Mouse (Mus musculus) megakaryocyte, embryonic 14.5 days (primary cell): ENCODE data around the gene Ap1s1. TPM values are rescaled to one million over a fixed set of nuclear protein-coding genes. Genes with fewer than 3 reads are reported as not detected.

Source experiments
- H3K27me3 ChIP-seq: replicated peaks from 2 replicates; pipeline ENCODE3; 2012; ENCODE audit warnings: inconsistent platforms
- H3K36me3 ChIP-seq: replicated peaks from 2 replicates; pipeline ENCODE3; 2012; ENCODE audit warnings: low read length, inconsistent platforms, mixed read lengths
- H3K4me1 ChIP-seq: 2 replicates; pipeline ENCODE4 v1.6.1; 2012; ENCODE audit warnings: inconsistent platforms
- H3K4me3 ChIP-seq: replicated peaks from 2 replicates; pipeline ENCODE3; 2012; ENCODE audit warnings: moderate library complexity, mild to moderate bottlenecking, inconsistent platforms
- H3K9me3 ChIP-seq: 2 replicates; pipeline ENCODE4 v1.6.1; 2012; ENCODE audit warnings: inconsistent platforms
- FLI1 ChIP-seq: IDR thresholded peaks from 2 replicates; pipeline ENCODE4 v1.6.1; 2012; ENCODE audit warnings: low read length, inconsistent platforms, mixed read lengths
- GATA1 ChIP-seq: IDR thresholded peaks from 3 replicates; pipeline ENCODE4 v1.6.1; 2012; ENCODE audit warnings: mixed read lengths, low read length, inconsistent platforms, borderline replicate concordance
- polyA plus RNA-seq: library from polyadenylated mRNA; stranded (reverse); fragments of >175 nt; gene quantifications from 2 replicates; pipeline ENCODE4 v1.2.3, GENCODE M21; 2012; ENCODE audit warnings: low replicate concordance; ENCODE audit not compliant: insufficient read depth

Gene Ap1s1
- 253 and 284 TPM in 2 replicates for polyA plus RNA-seq

DNA sequence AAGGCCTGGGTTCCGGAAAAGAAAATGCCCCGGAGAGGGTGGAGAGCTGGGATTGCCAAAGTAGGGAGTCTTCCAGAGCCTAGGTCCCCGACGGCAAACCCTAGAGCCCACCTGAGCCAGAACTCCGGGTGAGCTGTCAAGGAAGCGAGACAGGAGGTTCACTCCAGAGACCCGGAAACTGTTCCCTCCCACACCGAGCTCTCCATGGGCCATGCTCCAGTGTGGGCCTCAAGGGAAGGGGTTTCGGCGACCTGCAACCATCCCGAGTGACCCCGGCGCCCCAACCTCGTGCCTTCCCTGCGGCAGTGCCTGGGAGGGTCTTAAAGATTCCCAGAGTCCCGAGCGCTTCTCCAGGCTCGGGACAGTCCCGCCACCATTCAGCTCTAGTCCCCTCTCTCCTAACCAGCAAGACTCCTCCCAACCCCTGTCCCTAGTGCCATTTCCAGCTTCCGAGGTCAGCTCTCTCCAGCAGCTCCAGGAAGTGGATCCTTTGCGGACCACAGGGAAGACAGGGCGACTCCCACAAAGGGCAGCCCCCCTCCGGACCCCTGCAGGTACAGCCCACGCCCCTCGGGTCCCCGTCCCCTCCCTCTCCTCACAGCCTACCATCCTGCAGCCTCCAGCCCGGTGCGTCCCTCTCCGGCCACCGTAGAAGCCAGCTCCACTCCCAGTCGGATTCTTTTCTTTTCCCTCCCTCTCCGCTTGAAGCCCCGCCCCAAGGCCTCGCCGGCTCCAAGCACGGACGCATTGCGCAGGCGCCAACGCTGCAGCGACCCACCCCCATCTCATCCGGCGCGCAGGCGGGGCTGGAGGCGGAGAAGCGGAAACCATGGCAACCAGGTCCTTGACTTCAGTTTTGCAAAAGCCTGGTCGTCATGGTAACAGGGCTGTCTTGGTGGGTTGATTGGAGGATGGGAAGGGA lies at the start of gene Ap1s1:
Gene Ap1s1, minus strand, starts transcription at position 734 of the 922 bp plus-strand sequence.
- peaks cover 32% of the 10 kb centered on the region for H3K36me3 ChIP-seq
- no peak for TF ChIP-seq FLI1
- no peak for TF ChIP-seq GATA1
- peaks cover 43% of the 10 kb centered on the region for H3K4me1 ChIP-seq
- H3K4me3 ChIP-seq, result peak within 1 kb of the TSS; percentile 95
- no peaks in the 10 kb centered on the region for H3K9me3 ChIP-seq
- no peaks in the 10 kb centered on the region for H3K27me3 ChIP-seq

- TF ChIP-seq FLI1 (no peak), GATA1 (no peak)
- H3K27me3 ChIP-seq, result no peaks in the 10 kb centered on the region
- no peaks in the 10 kb centered on the region for H3K36me3 ChIP-seq
- H3K4me1 ChIP-seq, result peaks cover 60% of the 10 kb centered on the region
- H3K4me3 ChIP-seq, result no peak overlapping the region
- H3K9me3 ChIP-seq, result 0 out of 2 replicates have a peak, but pooled peaks cover 7% of the 10 kb centered on the region
Measured at GRCm38 (mm10) chr5:137095135-137095534, 49.2 kb upstream of the Ap1s1 start.

GRCm38 (mm10) chr5:137093720-137094119 lies 47.8 kb upstream of the Ap1s1 start:
- no peaks in the 10 kb centered on the region for H3K27me3 ChIP-seq
- TF ChIP-seq GATA1 (no peak), FLI1 (no peak)
- H3K4me3 ChIP-seq, result no peak overlapping the region
- H3K9me3 ChIP-seq, result 0 out of 2 replicates have a peak, but pooled peaks cover 7% of the 10 kb centered on the region
- peaks cover 47% of the 10 kb centered on the region for H3K4me1 ChIP-seq
- no peaks in the 10 kb centered on the region for H3K36me3 ChIP-seq

DNA sequence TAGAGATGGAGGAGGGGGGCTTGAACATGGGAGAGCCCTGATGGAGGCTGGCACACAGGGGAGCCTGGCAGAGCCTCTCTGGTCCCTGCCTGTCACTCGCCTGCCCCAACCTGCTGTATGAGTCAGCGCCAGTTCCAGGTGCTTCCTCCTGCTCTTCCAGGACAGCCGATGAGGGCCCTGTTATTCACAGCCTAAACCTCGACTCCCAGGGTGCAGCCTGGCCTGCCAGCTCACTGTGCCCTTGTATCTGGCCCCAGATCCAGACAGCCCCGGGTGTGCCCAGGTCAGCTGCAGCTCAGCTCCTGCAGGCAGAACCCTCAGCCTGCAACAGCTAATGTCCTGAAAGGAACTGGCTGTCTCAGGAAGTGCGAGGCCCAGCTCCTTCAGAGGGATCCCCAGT lies 45.6 kb upstream of the Ap1s1 start:
- peaks cover 13% of the 10 kb centered on the region for H3K9me3 ChIP-seq
- H3K4me1 ChIP-seq, result peaks cover 59% of the 10 kb centered on the region
- peak overlapping the region; percentile 44 for H3K4me3 ChIP-seq
- TF ChIP-seq GATA1 (no peak), FLI1 (no peak)
- no peaks in the 10 kb centered on the region for H3K27me3 ChIP-seq
- H3K36me3 ChIP-seq, result no peaks in the 10 kb centered on the region

- peaks cover 64% of the 10 kb centered on the region for H3K4me1 ChIP-seq
- no peaks in the 10 kb centered on the region for H3K36me3 ChIP-seq
- peaks cover 18% of the 10 kb centered on the region for H3K9me3 ChIP-seq
- H3K4me3 ChIP-seq, result no peak overlapping the region
- TF ChIP-seq GATA1, result no peak
- no peak for TF ChIP-seq FLI1
- peaks cover 2% of the 10 kb centered on the region for H3K27me3 ChIP-seq
Measured at GRCm38 (mm10) chr5:137090870-137091269, 44.9 kb upstream of the Ap1s1 start.

DNA sequence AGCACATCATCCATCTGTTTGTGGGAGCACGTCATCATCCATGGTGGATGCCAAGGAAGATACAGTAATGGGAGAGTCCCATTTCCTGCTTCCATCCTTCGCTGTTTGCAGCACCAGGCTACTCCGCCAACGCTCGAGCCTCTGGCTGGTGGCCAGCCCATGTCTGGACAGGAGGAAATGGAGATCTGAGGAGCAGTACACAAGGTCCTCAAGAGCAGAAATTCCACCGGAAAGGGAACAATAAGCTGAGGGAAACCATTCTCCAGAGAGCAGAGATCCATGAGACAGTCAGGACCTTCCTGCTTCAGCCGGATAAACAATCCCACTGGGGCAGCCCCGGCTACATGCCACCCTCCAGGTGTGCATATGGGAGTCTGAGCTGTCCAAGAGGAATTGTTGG lies 41.5 kb upstream of the Ap1s1 start:
- H3K4me1 ChIP-seq, result peaks cover 74% of the 10 kb centered on the region
- H3K36me3 ChIP-seq, result no peaks in the 10 kb centered on the region
- peaks cover 2% of the 10 kb centered on the region for H3K27me3 ChIP-seq
- no peak for TF ChIP-seq GATA1
- no peak for TF ChIP-seq FLI1
- peaks cover 23% of the 10 kb centered on the region for H3K9me3 ChIP-seq
- H3K4me3 ChIP-seq, result no peak overlapping the region

GRCm38 (mm10) chr5:137085731-137086130 lies 39.8 kb upstream of the Ap1s1 start:
- H3K9me3 ChIP-seq, result peaks cover 28% of the 10 kb centered on the region
- H3K4me1 ChIP-seq, result peaks cover 70% of the 10 kb centered on the region
- H3K4me3 ChIP-seq, result no peak overlapping the region
- H3K36me3 ChIP-seq, result no peaks in the 10 kb centered on the region
- TF ChIP-seq FLI1, result no peak
- H3K27me3 ChIP-seq, result peaks cover 2% of the 10 kb centered on the region

DNA sequence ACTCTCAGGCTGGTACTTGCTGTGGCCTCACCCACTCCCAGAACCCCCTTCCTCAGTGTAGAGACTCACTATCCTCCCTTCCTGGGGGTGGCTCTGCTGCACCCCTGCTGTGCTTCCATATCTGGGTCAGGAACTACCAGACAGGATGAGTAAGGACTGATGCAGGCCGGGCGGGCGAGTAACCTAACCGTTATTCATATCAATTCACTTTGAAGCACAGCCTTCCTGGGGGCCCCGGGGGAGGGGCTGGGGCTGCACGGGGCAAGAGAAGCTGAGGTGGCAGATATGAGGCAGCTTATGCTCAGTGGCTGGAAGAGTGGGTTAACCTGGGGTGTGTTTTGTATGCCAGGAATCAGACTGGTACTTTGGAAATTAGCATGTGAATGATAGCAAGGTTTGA lies 39.1 kb upstream of the Ap1s1 start:
- Histone ChIP-seq H3K4me3 (no peak overlapping the region), H3K4me1 (peaks cover 77% of the 10 kb centered on the region), H3K27me3 (peaks cover 2% of the 10 kb centered on the region), H3K36me3 (no peaks in the 10 kb centered on the region), H3K9me3 (peaks cover 28% of the 10 kb centered on the region)
- no peak for TF ChIP-seq FLI1
- TF ChIP-seq GATA1, result no peak

DNA sequence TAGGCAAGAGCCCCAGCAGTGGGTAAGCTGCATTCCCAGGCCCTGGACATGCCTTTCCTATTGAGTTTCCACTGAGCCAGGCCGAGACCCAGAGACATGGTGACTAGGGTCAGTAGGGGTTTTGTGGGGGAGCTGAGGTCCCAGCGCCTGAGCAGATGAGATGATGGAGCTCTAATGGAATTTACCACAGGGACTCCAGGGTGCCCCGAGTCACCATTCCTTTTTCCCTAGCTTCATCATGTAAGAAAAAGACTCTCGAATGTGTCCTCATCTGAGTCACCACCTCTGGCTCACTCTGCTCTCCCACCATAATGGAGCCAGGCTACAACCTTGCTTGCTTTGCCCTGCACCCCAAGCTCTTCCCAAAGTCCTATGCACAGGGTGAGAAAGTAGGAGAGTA lies 37.1 kb upstream of the Ap1s1 start:
- Histone ChIP-seq H3K9me3 (peaks cover 28% of the 10 kb centered on the region), H3K36me3 (no peaks in the 10 kb centered on the region), H3K27me3 (peaks cover 2% of the 10 kb centered on the region), H3K4me3 (no peak overlapping the region), H3K4me1 (peaks cover 91% of the 10 kb centered on the region)
- TF ChIP-seq GATA1 (no peak), FLI1 (no peak)

DNA sequence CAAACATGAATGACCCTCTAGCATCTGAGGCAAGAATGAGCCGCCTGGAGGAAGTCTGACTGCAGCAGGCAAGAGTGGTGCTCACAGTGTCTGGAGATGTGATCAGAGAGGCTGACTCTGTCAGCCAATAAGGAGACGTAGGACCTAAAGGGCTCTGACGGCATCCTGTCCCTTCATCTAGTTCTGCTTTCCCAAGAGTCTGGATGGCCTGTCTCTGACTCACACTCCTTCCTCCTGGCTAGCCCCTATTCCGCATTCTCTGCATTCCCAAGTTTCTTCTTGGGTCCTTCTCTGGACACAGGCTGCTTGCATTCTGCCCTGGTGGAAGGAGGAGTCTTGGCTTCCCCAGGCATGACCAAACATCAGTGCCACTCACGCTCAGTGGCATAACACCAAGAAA lies 33.9 kb upstream of the Ap1s1 start:
- Histone ChIP-seq H3K4me1 (peaks cover 90% of the 10 kb centered on the region), H3K27me3 (no peaks in the 10 kb centered on the region), H3K4me3 (peak overlapping the region; percentile 35), H3K36me3 (no peaks in the 10 kb centered on the region), H3K9me3 (0 out of 2 replicates have a peak, but pooled peaks cover 4% of the 10 kb centered on the region)
- TF ChIP-seq GATA1, result no peak
- no peak for TF ChIP-seq FLI1

DNA sequence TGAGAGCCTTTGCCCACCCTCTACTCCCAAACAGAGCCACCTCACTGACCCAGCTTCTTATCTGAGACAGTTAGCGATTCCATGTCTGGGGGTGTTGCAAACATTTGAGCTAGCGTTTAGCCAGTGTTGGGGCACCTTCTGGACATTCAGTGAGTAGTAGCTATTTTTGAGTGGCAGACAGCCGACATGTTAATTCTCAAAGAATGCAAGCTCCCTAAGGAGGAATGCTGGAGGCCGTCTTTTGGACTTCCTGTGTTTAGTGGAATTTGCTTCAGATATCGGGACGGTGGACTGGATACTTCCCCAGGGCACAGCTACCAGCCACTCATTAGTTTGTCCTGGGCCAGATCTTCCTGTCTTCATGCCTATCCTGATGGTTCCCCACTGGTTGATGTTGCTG lies 32.7 kb upstream of the Ap1s1 start:
- Histone ChIP-seq H3K4me1 (peaks cover 89% of the 10 kb centered on the region), H3K4me3 (no peak overlapping the region), H3K9me3 (0 out of 2 replicates have a peak, but pooled peaks cover 4% of the 10 kb centered on the region), H3K36me3 (no peaks in the 10 kb centered on the region), H3K27me3 (no peaks in the 10 kb centered on the region)
- no peak for TF ChIP-seq GATA1
- TF ChIP-seq FLI1, result no peak
